In the genomic region with DNA sequence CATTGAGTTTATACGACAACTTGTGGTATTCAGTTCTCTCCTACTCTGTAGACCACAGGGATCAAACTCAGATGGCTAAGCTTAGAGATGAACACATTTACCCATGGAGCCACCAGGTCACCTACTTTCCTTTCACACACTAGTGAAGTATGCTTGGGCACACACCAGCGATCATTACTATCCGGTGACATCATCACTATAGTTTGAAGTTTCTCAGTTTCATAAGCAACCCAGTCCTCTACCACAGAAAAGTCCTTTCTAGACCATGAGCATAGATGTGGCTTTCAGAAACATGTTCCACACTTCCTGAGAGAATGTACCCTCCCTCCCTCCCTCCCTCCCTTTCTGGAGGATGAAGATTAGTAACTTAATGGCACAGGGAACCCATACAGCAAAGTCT, we compare ENCODE assay signal across 27 mouse cellular contexts.
"Had no signal": no experiment of that assay in that cellular context is flagged by ENCODE, and none has a peak within 500 bp of the region (broad histone marks: within the 10 kb centered on the region; RNA-seq: fewer than 3 reads in every experiment).

No protein-coding gene starts in this region.

- H3K27me3 ChIP-seq: embryonic facial prominence, embryonic 12.5 days; embryonic facial prominence, embryonic 13.5 days; embryonic facial prominence, embryonic 15.5 days; forebrain, embryonic 12.5 days; forebrain, embryonic 13.5 days; forebrain, embryonic 15.5 days had no signal

- H3K4me2 ChIP-seq: embryonic facial prominence, embryonic 12.5 days; embryonic facial prominence, embryonic 13.5 days; embryonic facial prominence, embryonic 15.5 days; forebrain, embryonic 12.5 days; forebrain, embryonic 13.5 days; forebrain, embryonic 15.5 days had no signal

- H3K36me3 ChIP-seq: embryonic facial prominence, embryonic 10.5 days; embryonic facial prominence, embryonic 12.5 days; embryonic facial prominence, embryonic 13.5 days; embryonic facial prominence, embryonic 15.5 days; forebrain, embryonic 10.5 days; forebrain, embryonic 12.5 days; forebrain, embryonic 15.5 days; heart, embryonic 10.5 days had no signal

- H3K9ac ChIP-seq: embryonic facial prominence, embryonic 12.5 days; embryonic facial prominence, embryonic 13.5 days; embryonic facial prominence, embryonic 15.5 days; forebrain, embryonic 12.5 days; forebrain, embryonic 13.5 days; forebrain, embryonic 15.5 days; forebrain, postnatal 0 days had no signal

- H3K9me3 ChIP-seq: embryonic facial prominence, embryonic 10.5 days; embryonic facial prominence, embryonic 12.5 days; embryonic facial prominence, embryonic 13.5 days; embryonic facial prominence, embryonic 15.5 days; forebrain, embryonic 10.5 days; forebrain, embryonic 12.5 days; forebrain, embryonic 13.5 days; forebrain, embryonic 15.5 days; heart, embryonic 10.5 days had no signal

- DNase-seq: cerebellum, adult 9-10 months; cerebellum, adult 9-11 months; cerebellum, postnatal 10 days; cerebellum, postnatal 14 days; cerebellum, postnatal 25 days; cerebellum, postnatal 36 days; embryo, embryonic 11 days; forebrain, postnatal 0 days; gastrocnemius, adult 2 months; gastrocnemius, postnatal 10 days; gastrocnemius, postnatal 14 days; gastrocnemius, postnatal 25 days; gastrocnemius, postnatal 36 days; heart, adult 18-20 months; heart, adult 2 months had no signal

- H3K4me1 ChIP-seq: embryonic facial prominence, embryonic 10.5 days; embryonic facial prominence, embryonic 12.5 days; embryonic facial prominence, embryonic 13.5 days; embryonic facial prominence, embryonic 15.5 days; forebrain, embryonic 10.5 days; forebrain, embryonic 12.5 days; forebrain, embryonic 13.5 days; forebrain, embryonic 15.5 days; heart, embryonic 10.5 days had no signal

- H3K4me3 ChIP-seq: embryonic facial prominence, embryonic 10.5 days; embryonic facial prominence, embryonic 12.5 days; embryonic facial prominence, embryonic 13.5 days; embryonic facial prominence, embryonic 15.5 days; erythroblast, embryonic 14.5 days; forebrain, embryonic 10.5 days; forebrain, embryonic 12.5 days; forebrain, embryonic 13.5 days; forebrain, embryonic 15.5 days; gastrocnemius, adult 2 months; heart, adult 2 months; heart, embryonic 10.5 days had no signal

- H3K27ac ChIP-seq: embryonic facial prominence, embryonic 10.5 days; embryonic facial prominence, embryonic 12.5 days; embryonic facial prominence, embryonic 13.5 days; embryonic facial prominence, embryonic 15.5 days; forebrain, embryonic 10.5 days; forebrain, embryonic 12.5 days; forebrain, embryonic 13.5 days; forebrain, embryonic 15.5 days; gastrocnemius, adult 2 months; heart, adult 2 months; heart, embryonic 10.5 days had no signal

- ATAC-seq: forebrain, embryonic 13.5 days; forebrain, embryonic 14.5 days; forebrain, embryonic 15.5 days; forebrain, embryonic 16.5 days; forebrain, postnatal 0 days had no signal
